Mouse (Mus musculus): Measurements from ENCODE around the gene Gm14496.

GRCm38 (mm10) chr2:181990829-181991228 is at the start of gene Gm14496:
- TF ChIP-seq CTCF (IDR thresholded peaks at IDR 0.05; ENCODE audit: borderline replicate concordance, insufficient read depth, low read length) (no peak), POLR2A (IDR thresholded peaks at IDR 0.05; ENCODE audit: low read depth, low read length) (no peak)

All from embryonic fibroblast, embryonic 13.5 days (primary cell).